Mouse (Mus musculus) kidney, adult 2 months (tissue): ENCODE measurements around the gene Brpf1.

Source experiments
- CTCF ChIP-seq: fragments of 200-500 bp; conservative IDR thresholded peaks from 2 replicates; pipeline ENCODE4 v1.5.1; 2011; ENCODE audit warnings: low read depth, mild to moderate bottlenecking, control low read depth, low read length, moderate library complexity, mixed read lengths; ENCODE audit not compliant: insufficient read depth, insufficient read length
- POLR2A ChIP-seq: fragments of 200-500 bp; IDR thresholded peaks from one replicate; pipeline ENCODE4 v1.6.1; 2011; ENCODE audit warnings: low read depth, low read length, control low read depth

GRCm38 (mm10) chr6:113282101-113282802, 24.7 kb upstream of the Brpf1 start, which contains the start of gene Cpne9:
- no peak for TF ChIP-seq CTCF
- TF ChIP-seq POLR2A: no peak
